Mouse (Mus musculus): Measurements from ENCODE around the gene Ppcs. TPM values are rescaled to one million over a fixed set of nuclear protein-coding genes. Genes with fewer than 3 reads are reported as not detected.

Gene Ppcs
- polyA plus RNA-seq, 1 experiment from 2014 or later = 39.8 TPM

- ATAC-seq (replicated peaks; ENCODE audit: low FRiP score, low TSS enrichment, low read depth) (no peak), DNase-seq (ENCODE audit: low spot score) (no peak)
- Histone ChIP-seq H3K27me3 (replicated peaks; ENCODE audit: control insufficient read depth, insufficient read depth, low read length) (no peaks in the 10 kb centered on the region), H3K9ac (ENCODE audit: low read length) (no peak overlapping the region), H3K36me3 (ENCODE audit: control insufficient read depth, insufficient read depth, low read length) (no peaks in the 10 kb centered on the region), H3K27ac (ENCODE audit: low read depth) (no peak overlapping the region), H3K4me2 (ENCODE audit: low read length) (no peak overlapping the region), H3K9me3 (ENCODE audit: control insufficient read depth, low read length) (no peaks in the 10 kb centered on the region), H3K4me3 (ENCODE audit: low read depth, low read length) (no peak overlapping the region), H3K4me1 (replicated peaks; ENCODE audit: control insufficient read depth, insufficient read depth, low read length) (peaks cover 3% of the 10 kb centered on the region; the same call in 1 of the 2 replicates)
- WGBS = 55% methylated on average over 2 of the region's 2 CpGs
Observed at GRCm38 (mm10) chr4:119427680-119428079, 5.5 kb upstream of the Ppcs start.

GRCm38 (mm10) chr4:119425601-119426000 is 3.4 kb upstream of the Ppcs start:
- no peaks in the 10 kb centered on the region for H3K27me3 ChIP-seq (replicated peaks; ENCODE audit: control insufficient read depth, insufficient read depth, low read length)
- no peak for DNase-seq (ENCODE audit: low spot score)
- no peaks in the 10 kb centered on the region for H3K36me3 ChIP-seq (ENCODE audit: control insufficient read depth, insufficient read depth, low read length)
- H3K9me3 ChIP-seq (ENCODE audit: control insufficient read depth, low read length) = no peaks in the 10 kb centered on the region
- no peak overlapping the region for H3K4me3 ChIP-seq (ENCODE audit: low read depth, low read length)
- no peak overlapping the region for H3K4me2 ChIP-seq (ENCODE audit: low read length)
- H3K4me1 ChIP-seq (replicated peaks; ENCODE audit: control insufficient read depth, insufficient read depth, low read length) = peaks cover 8% of the 10 kb centered on the region
- 35% methylated on average over 2 of the region's 2 CpGs for WGBS
- no peak for ATAC-seq (replicated peaks; ENCODE audit: low FRiP score, low TSS enrichment, low read depth)
- H3K9ac ChIP-seq (ENCODE audit: low read length) = no peak overlapping the region
- H3K27ac ChIP-seq (ENCODE audit: low read depth) = no peak overlapping the region

- H3K4me3 ChIP-seq (ENCODE audit: low read depth, low read length) = no peak overlapping the region
- DNase-seq (ENCODE audit: low spot score) = no peak
- H3K27ac ChIP-seq (ENCODE audit: low read depth) = no peak overlapping the region
- H3K36me3 ChIP-seq (ENCODE audit: control insufficient read depth, insufficient read depth, low read length) = no peaks in the 10 kb centered on the region
- ATAC-seq (replicated peaks; ENCODE audit: low FRiP score, low TSS enrichment, low read depth) = no peak
- peaks cover 8% of the 10 kb centered on the region for H3K4me1 ChIP-seq (replicated peaks; ENCODE audit: control insufficient read depth, insufficient read depth, low read length)
- no peak overlapping the region for H3K4me2 ChIP-seq (ENCODE audit: low read length)
- no peaks in the 10 kb centered on the region for H3K27me3 ChIP-seq (replicated peaks; ENCODE audit: control insufficient read depth, insufficient read depth, low read length)
- H3K9me3 ChIP-seq (ENCODE audit: control insufficient read depth, low read length) = no peaks in the 10 kb centered on the region
- no peak overlapping the region for H3K9ac ChIP-seq (ENCODE audit: low read length)
- WGBS = 82% methylated on average over 2 of the region's 2 CpGs
Observed at GRCm38 (mm10) chr4:119425077-119425476, 2.9 kb upstream of the Ppcs start.

- DNase-seq (ENCODE audit: low spot score) = peak; percentile 85
- peak overlapping the region; percentile 63 for H3K4me3 ChIP-seq (ENCODE audit: low read depth, low read length)
Observed at GRCm38 (mm10) chr4:119421921-119422293, 313 bp downstream of the Ppcs start.

GRCm38 (mm10) chr4:119421191-119421590 is 1.0 kb downstream of the Ppcs start:
- Histone ChIP-seq H3K36me3 (ENCODE audit: control insufficient read depth, insufficient read depth, low read length) (no peaks in the 10 kb centered on the region), H3K27ac (ENCODE audit: low read depth) (no peak overlapping the region), H3K9me3 (ENCODE audit: control insufficient read depth, low read length) (no peaks in the 10 kb centered on the region), H3K4me1 (replicated peaks; ENCODE audit: control insufficient read depth, insufficient read depth, low read length) (peaks cover 8% of the 10 kb centered on the region), H3K9ac (ENCODE audit: low read length) (peak overlapping the region; percentile 62), H3K27me3 (replicated peaks; ENCODE audit: control insufficient read depth, insufficient read depth, low read length) (no peaks in the 10 kb centered on the region), H3K4me3 (ENCODE audit: low read depth, low read length) (peak overlapping the region; percentile 63), H3K4me2 (ENCODE audit: low read length) (peak overlapping the region; percentile 68)
- ATAC-seq (replicated peaks; ENCODE audit: low FRiP score, low TSS enrichment, low read depth) (no peak), DNase-seq (ENCODE audit: low spot score) (no peak)
- 25% methylated on average over 3 of the region's 3 CpGs for WGBS

More at GRCm38 (mm10) chr4:119421921-119422293, 313 bp downstream of the Ppcs start:
- peak; percentile 66; the same call in 1 of the 2 replicates for ATAC-seq (replicated peaks; ENCODE audit: low FRiP score, low TSS enrichment, low read depth)
- H3K4me2 ChIP-seq (ENCODE audit: low read length) = peak overlapping the region; percentile 68
- H3K27me3 ChIP-seq (replicated peaks; ENCODE audit: control insufficient read depth, insufficient read depth, low read length) = no peaks in the 10 kb centered on the region
- no peaks in the 10 kb centered on the region for H3K36me3 ChIP-seq (ENCODE audit: control insufficient read depth, insufficient read depth, low read length)
- 1% methylated on average over 20 of the region's 31 CpGs for WGBS
- H3K9me3 ChIP-seq (ENCODE audit: control insufficient read depth, low read length) = no peaks in the 10 kb centered on the region
- peak overlapping the region; percentile 86 for H3K27ac ChIP-seq (ENCODE audit: low read depth)
- peak overlapping the region; percentile 62 for H3K9ac ChIP-seq (ENCODE audit: low read length)
- H3K4me1 ChIP-seq (replicated peaks; ENCODE audit: control insufficient read depth, insufficient read depth, low read length) = peaks cover 8% of the 10 kb centered on the region

GRCm38 (mm10) chr4:119417894-119418293 is 4.3 kb downstream of the Ppcs start:
- Histone ChIP-seq H3K36me3 (ENCODE audit: control insufficient read depth, insufficient read depth, low read length) (no peaks in the 10 kb centered on the region), H3K27me3 (replicated peaks; ENCODE audit: control insufficient read depth, insufficient read depth, low read length) (no peaks in the 10 kb centered on the region), H3K4me1 (replicated peaks; ENCODE audit: control insufficient read depth, insufficient read depth, low read length) (peaks cover 5% of the 10 kb centered on the region), H3K9me3 (ENCODE audit: control insufficient read depth, low read length) (no peaks in the 10 kb centered on the region), H3K27ac (ENCODE audit: low read depth) (no peak overlapping the region), H3K4me3 (ENCODE audit: low read depth, low read length) (no peak overlapping the region), H3K9ac (ENCODE audit: low read length) (no peak overlapping the region), H3K4me2 (ENCODE audit: low read length) (no peak overlapping the region)
- DNase-seq (ENCODE audit: low spot score) = no peak
- no peak for ATAC-seq (replicated peaks; ENCODE audit: low FRiP score, low TSS enrichment, low read depth)
- WGBS = 89% methylated on average over 3 of the region's 3 CpGs

- Histone ChIP-seq H3K27me3 (replicated peaks; ENCODE audit: control insufficient read depth, insufficient read depth, low read length) (no peaks in the 10 kb centered on the region), H3K9ac (ENCODE audit: low read length) (no peak overlapping the region), H3K4me3 (ENCODE audit: low read depth, low read length) (no peak overlapping the region)
Observed at GRCm38 (mm10) chr4:119417270-119417669, 5.0 kb downstream of the Ppcs start.

GRCm38 (mm10) chr4:119415072-119415753 is 7.0 kb downstream of the Ppcs start, which contains the start of gene Ccdc30:
Gene Ccdc30, minus strand, starts transcription at chr4:119415521.
- DNase-seq (ENCODE audit: low spot score) = peak; percentile 90
- H3K27ac ChIP-seq (ENCODE audit: low read depth) = no peak within 1 kb of the TSS
- H3K9ac ChIP-seq (ENCODE audit: low read length) = peak within 1 kb of the TSS; percentile 38; the same call in 1 of the 2 replicates
- H3K4me3 ChIP-seq (ENCODE audit: low read depth, low read length) = peak within 1 kb of the TSS; percentile 58
- peak within 1 kb of the TSS; percentile 83 for H3K4me2 ChIP-seq (ENCODE audit: low read length)
- ATAC-seq (replicated peaks; ENCODE audit: low FRiP score, low TSS enrichment, low read depth) = peak; percentile 100
- H3K4me1 ChIP-seq (replicated peaks; ENCODE audit: control insufficient read depth, insufficient read depth, low read length) = no peaks in the 10 kb centered on the region
- under 1% methylated on average over 49 of the region's 49 CpGs for WGBS
- no peaks in the 10 kb centered on the region for H3K27me3 ChIP-seq (replicated peaks; ENCODE audit: control insufficient read depth, insufficient read depth, low read length)
- H3K9me3 ChIP-seq (ENCODE audit: control insufficient read depth, low read length) = no peaks in the 10 kb centered on the region
- H3K36me3 ChIP-seq (ENCODE audit: control insufficient read depth, insufficient read depth, low read length) = no peaks in the 10 kb centered on the region

More at GRCm38 (mm10) chr4:119417270-119417669, 5.0 kb downstream of the Ppcs start:
- WGBS = 84% methylated on average over 3 of the region's 3 CpGs
- Histone ChIP-seq H3K4me1 (replicated peaks; ENCODE audit: control insufficient read depth, insufficient read depth, low read length) (peaks cover 5% of the 10 kb centered on the region), H3K36me3 (ENCODE audit: control insufficient read depth, insufficient read depth, low read length) (no peaks in the 10 kb centered on the region), H3K9me3 (ENCODE audit: control insufficient read depth, low read length) (no peaks in the 10 kb centered on the region), H3K4me2 (ENCODE audit: low read length) (no peak overlapping the region), H3K27ac (ENCODE audit: low read depth) (no peak overlapping the region)
- no peak for ATAC-seq (replicated peaks; ENCODE audit: low FRiP score, low TSS enrichment, low read depth)
- DNase-seq (ENCODE audit: low spot score) = no peak

- DNase-seq (ENCODE audit: low spot score) = no peak
- no peak for ATAC-seq (replicated peaks; ENCODE audit: low FRiP score, low TSS enrichment, low read depth)
- H3K27me3 ChIP-seq (replicated peaks; ENCODE audit: control insufficient read depth, insufficient read depth, low read length) = no peaks in the 10 kb centered on the region
Observed at GRCm38 (mm10) chr4:119412791-119413190, 9.4 kb downstream of the Ppcs start.

More at GRCm38 (mm10) chr4:119412791-119413190, 9.4 kb downstream of the Ppcs start:
- WGBS = 63% methylated on average over 6 of the region's 6 CpGs
- Histone ChIP-seq H3K36me3 (ENCODE audit: control insufficient read depth, insufficient read depth, low read length) (no peaks in the 10 kb centered on the region), H3K9me3 (ENCODE audit: control insufficient read depth, low read length) (no peaks in the 10 kb centered on the region), H3K4me2 (ENCODE audit: low read length) (no peak overlapping the region), H3K27ac (ENCODE audit: low read depth) (no peak overlapping the region), H3K9ac (ENCODE audit: low read length) (no peak overlapping the region), H3K4me1 (replicated peaks; ENCODE audit: control insufficient read depth, insufficient read depth, low read length) (no peaks in the 10 kb centered on the region), H3K4me3 (ENCODE audit: low read depth, low read length) (no peak overlapping the region)

All from intestine, embryonic 14.5 days (tissue).